Mouse (Mus musculus) liver, embryonic 14.5 days (tissue): ENCODE data around the gene Wfs1. TPM values are rescaled to one million over a fixed set of nuclear protein-coding genes. Genes with fewer than 3 reads are reported as not detected.
A peak's percentile ranks its signal among the peaks of the same experiment; 100 is the strongest.
"Not testable (repeated sequence)": the region's sequence is repeated elsewhere in the genome, so short reads cannot be mapped to it uniquely, and the experiment has no call there.

Experiments
- ATAC-seq: fragments of 200-750 bp; cut with Nextera tagmentation; 2 replicates; pipeline ENCODE4 v1.8.0; 2017; ENCODE audit warnings: moderate number of reproducible peaks, mild to moderate bottlenecking, moderate library complexity; ENCODE audit not compliant: insufficient read depth
- DNase-seq, 3 experiments: peaks; one replicate each; pipeline ENCODE4 v3.0.0-alpha.2; 2012 to 2013; ENCODE audit warnings: low read depth in 3 of 3, low spot score in 3 of 3
- H3K27ac ChIP-seq: fragments of 300-500 bp; sonication (generic); 2 replicates; pipeline ENCODE4 v1.5.1; 2014; ENCODE audit warnings: moderate library complexity, mild to moderate bottlenecking, control low read depth, inconsistent platforms
- H3K27me3 ChIP-seq: fragments of 300-500 bp; sonication (generic); 2 replicates; pipeline ENCODE4 v1.6.1; 2014; ENCODE audit warnings: mild to moderate bottlenecking, low read length, moderate library complexity; ENCODE audit not compliant: control insufficient read depth, insufficient read depth
- H3K36me3 ChIP-seq: fragments of 300-500 bp; sonication (generic); replicated peaks from 2 replicates; pipeline ENCODE4 v1.6.1; 2014; ENCODE audit warnings: low read depth; ENCODE audit not compliant: control insufficient read depth, insufficient read depth
- H3K4me1 ChIP-seq, 2 experiments: fragments of 200-500 bp in 1 of 2; fragments of 300-500 bp in 1 of 2; sonication (generic) in 1 of 2; replicated peaks; 2 replicates each; pipeline ENCODE4 v1.6.1; 2012 to 2014; ENCODE audit warnings: antibody characterized with exemption in 1 of 2, inconsistent platforms in 1 of 2, low read length in 1 of 2; ENCODE audit not compliant: control insufficient read depth in 2 of 2, insufficient read depth in 2 of 2
- H3K4me2 ChIP-seq: fragments of 300-500 bp; sonication (generic); 2 replicates; pipeline ENCODE4 v1.6.1; 2014; ENCODE audit warnings: low read depth, mild to moderate bottlenecking, control low read depth, moderate library complexity
- H3K4me3 ChIP-seq, 2 experiments: fragments of 200-500 bp in 1 of 2; fragments of 300-500 bp in 1 of 2; sonication (generic) in 1 of 2; 2 replicates each; pipeline ENCODE4 v1.5.1; 2012 to 2014; ENCODE audit warnings: low read depth in 2 of 2, low read length in 2 of 2, mild to moderate bottlenecking in 2 of 2, control low read depth in 1 of 2, inconsistent platforms in 1 of 2, moderate library complexity in 1 of 2; ENCODE audit not compliant: insufficient read depth in 1 of 2
- H3K9ac ChIP-seq: fragments of 300-500 bp; sonication (generic); replicated peaks from 2 replicates; pipeline ENCODE4 v1.6.1; 2014; ENCODE audit warnings: mild to moderate bottlenecking, control low read depth, moderate library complexity
- H3K9me3 ChIP-seq: fragments of 300-500 bp; sonication (generic); 2 replicates; pipeline ENCODE4 v1.6.1; 2016; ENCODE audit warnings: low read length, mixed read lengths; ENCODE audit not compliant: control insufficient read depth
- CTCF ChIP-seq: IDR thresholded peaks from 2 replicates; pipeline ENCODE4 v1.5.1; 2016; ENCODE audit warnings: antibody characterized with exemption, low read depth, control low read depth
- EP300 ChIP-seq: IDR thresholded peaks from 2 replicates; pipeline ENCODE4 v1.6.1; 2016; ENCODE audit warnings: antibody characterized with exemption, low read depth
- WGBS: fragments of 180-500 bp; shearing (Covaris S2); extraction: QIAGEN DNeasy Blood & Tissue Kit; methylation state at CpG from one replicate; pipeline ENCODE4 v1.1.7; 2014; ENCODE audit not compliant: insufficient replicate concordance; 5-methylcytosine and 5-hydroxymethylcytosine counted together
- polyA plus RNA-seq, 2 experiments: library from polyadenylated mRNA; depleted of rRNA in 1 of 2; stranded (reverse) in 1 of 2; unstranded in 1 of 2; fragments of >200 nt; fragmentation: Nextera tagmentation in 1 of 2; extraction: Ambion mirVana in 1 of 2; gene quantifications; 2 replicates each; pipeline versions ENCODE4 v1.2.1 to v1.2.3; 2012 to 2014

Gene Wfs1
- polyA plus RNA-seq, 2 experiments: 0.72 to 0.84 TPM

- Histone ChIP-seq H3K27ac (no peak overlapping the region), H3K36me3 (no peaks in the 10 kb centered on the region), H3K27me3 (no peaks in the 10 kb centered on the region), H3K4me2 (no peak overlapping the region), H3K4me1 (no peaks in the 10 kb centered on the region), H3K9ac (no peak overlapping the region), H3K4me3 (no peak overlapping the region), H3K9me3 (no peaks in the 10 kb centered on the region)
- ATAC-seq (no peak), DNase-seq (no peak)
- WGBS: 8% methylated on average over 27 of the region's 27 CpGs
- TF ChIP-seq EP300: no peak
- TF ChIP-seq CTCF: no peak
These were observed 26.8 kb upstream of the Wfs1 start for GRCm38 (mm10) chr5:37015612-37016310.

- Histone ChIP-seq H3K4me3 (no peak overlapping the region), H3K36me3 (no peaks in the 10 kb centered on the region), H3K9ac (no peak overlapping the region), H3K9me3 (no peaks in the 10 kb centered on the region), H3K27ac (no peak overlapping the region), H3K4me2 (no peak overlapping the region), H3K27me3 (no peaks in the 10 kb centered on the region), H3K4me1 (no peaks in the 10 kb centered on the region)
- 58% methylated on average over 10 of the region's 10 CpGs for WGBS
- DNase-seq (no peak), ATAC-seq (no peak)
- TF ChIP-seq CTCF (no peak), EP300 (no peak)
These were observed 21.8 kb upstream of the Wfs1 start for GRCm38 (mm10) chr5:37010666-37011317.

- DNase-seq, H3K27me3 ChIP-seq, H3K4me2 ChIP-seq, H3K9ac ChIP-seq, H3K4me3 ChIP-seq, H3K9me3 ChIP-seq, H3K36me3 ChIP-seq, H3K4me1 ChIP-seq, H3K27ac ChIP-seq, ATAC-seq: not testable (repeated sequence)
- WGBS: 22% methylated on average over 13 of the region's 13 CpGs
These were observed 20.8 kb upstream of the Wfs1 start for GRCm38 (mm10) chr5:37009761-37010160.

GRCm38 (mm10) chr5:37002001-37002400 is 13.0 kb upstream of the Wfs1 start:
- no peak for ATAC-seq
- Histone ChIP-seq H3K27ac (no peak overlapping the region), H3K27me3 (no peaks in the 10 kb centered on the region), H3K9ac (no peak overlapping the region), H3K4me3 (no peak overlapping the region), H3K4me2 (no peak overlapping the region), H3K36me3 (no peaks in the 10 kb centered on the region), H3K9me3 (no peaks in the 10 kb centered on the region), H3K4me1 (no peaks in the 10 kb centered on the region)
- peak in 2 of 3 experiments; percentile 14 to 20 for DNase-seq
- TF ChIP-seq CTCF: peak; percentile 66
- TF ChIP-seq EP300: no peak
- 48% methylated on average over 2 of the region's 2 CpGs for WGBS

- Histone ChIP-seq H3K4me1 (no peaks in the 10 kb centered on the region), H3K27me3 (no peaks in the 10 kb centered on the region), H3K27ac (no peak overlapping the region), H3K4me2 (no peak overlapping the region), H3K9ac (no peak overlapping the region), H3K4me3 (no peak overlapping the region), H3K9me3 (no peaks in the 10 kb centered on the region), H3K36me3 (no peaks in the 10 kb centered on the region)
- no peak for TF ChIP-seq EP300
- no peak for TF ChIP-seq CTCF
- 75% methylated on average over 9 of the region's 9 CpGs for WGBS
- DNase-seq (no peak), ATAC-seq (no peak)
These were observed 12.0 kb upstream of the Wfs1 start for GRCm38 (mm10) chr5:37001002-37001401.
